ENCODE assay signal across 8 mouse cellular contexts in the genomic region with DNA sequence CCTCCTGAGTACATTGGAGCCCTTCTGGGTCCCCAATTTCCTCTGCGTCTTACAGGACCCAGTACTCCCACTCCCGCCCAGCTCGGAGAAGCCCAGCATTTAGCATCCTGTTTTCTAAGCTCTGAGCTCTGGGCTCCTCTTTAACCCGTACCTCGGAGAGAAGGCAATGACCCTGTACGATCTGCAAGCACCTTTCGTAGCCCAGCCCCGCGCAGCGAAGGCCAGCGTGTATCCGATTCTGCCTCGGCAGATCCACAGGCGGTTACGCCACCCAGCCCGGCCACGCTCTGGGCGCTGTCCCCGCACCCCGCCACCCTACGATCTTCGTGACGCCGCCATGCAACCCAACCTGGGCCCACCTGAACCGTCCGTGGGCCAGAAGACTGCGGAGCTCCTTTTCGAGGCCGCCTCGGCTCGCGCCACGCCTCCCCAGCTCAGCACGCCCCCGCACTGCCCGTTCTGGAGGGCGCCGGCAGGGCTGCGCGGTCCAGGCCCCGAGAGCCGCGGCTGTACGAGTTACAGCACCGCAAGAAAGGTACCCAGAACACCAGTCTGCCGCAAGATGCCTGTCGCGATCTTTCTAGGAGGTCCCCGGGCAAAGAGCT. TPM values are rescaled to one million over a fixed set of nuclear protein-coding genes. Genes with fewer than 3 reads are reported as not detected.
DNase-seq lines count a peak whose midpoint lies in the region; ATAC-seq lines count a peak whose summit lies in the region.

A gene (plus strand): TSS at position 482 of the 605 bp plus-strand sequence.

- 0 out of 2 replicates have a peak, but pooled peaks cover 3% of the 10 kb centered on the region for H3K27me3 ChIP-seq in midbrain, embryonic 13.5 days

- WGBS in midbrain, embryonic 13.5 days, result under 1% methylated on average over 49 of the region's 49 CpGs

- H3K4me2 ChIP-seq in midbrain, embryonic 13.5 days (replicated peaks), result peak within 1 kb of the TSS; percentile 87

- peaks cover 29% of the 10 kb centered on the region for H3K4me1 ChIP-seq in midbrain, embryonic 13.5 days (replicated peaks)

- no peaks in the 10 kb centered on the region for H3K9me3 ChIP-seq in midbrain, embryonic 13.5 days

- peak; percentile 85 for ATAC-seq in midbrain, embryonic 13.5 days
- no peak for ATAC-seq in erythroid progenitor cell, adult 5-6 weeks (replicated peaks; ENCODE audit: low FRiP score, poor library complexity, severe bottlenecking)

- peak within 1 kb of the TSS; percentile 91 for H3K9ac ChIP-seq in midbrain, embryonic 13.5 days (replicated peaks)

- peak within 1 kb of the TSS; percentile 75 for H3K4me3 ChIP-seq in midbrain, embryonic 13.5 days (replicated peaks)

- peak within 1 kb of the TSS; percentile 91 for H3K27ac ChIP-seq in midbrain, embryonic 13.5 days

- peaks cover 25% of the 10 kb centered on the region for H3K36me3 ChIP-seq in midbrain, embryonic 13.5 days

- no peak for DNase-seq in layer of hippocampus, adult 8-10 months (ENCODE audit: low spot score in 2 of 2)
- no peak for DNase-seq in layer of hippocampus, adult 11-12 months (ENCODE audit: low spot score)
- DNase-seq in adrenal gland, postnatal 36 days, result no peak
- no peak for DNase-seq in gonadal fat pad, adult 2 months (ENCODE audit: low read depth)
- DNase-seq in layer of hippocampus, postnatal 10 days (ENCODE audit: low spot score in 2 of 2), result no peak
- no peak for DNase-seq in right cerebral cortex, postnatal 10 days (ENCODE audit: low spot score in 2 of 2)

RNA-seq across cellular contexts. Expression of the gene that starts here (rescaled TPM):
- total RNA-seq in layer of hippocampus, adult 8-10 months (2022), result 10 to 100 TPM; 81.0 to 88.0 (median 82.8) TPM
- 100 to 1,000 TPM in 1 of 2 experiments, 10 to 100 TPM in 1; 99.5 to 113 TPM for total RNA-seq in adrenal gland, postnatal 36 days (2021)
- 100 and 114 TPM in 2 replicates for polyA plus RNA-seq in gonadal fat pad, adult 2 months (2012; rRNA removed)
- total RNA-seq in layer of hippocampus, postnatal 10 days (2021), result 10 to 100 TPM; 85.9 to 97.3 TPM
- 205 and 225 TPM in 2 replicates for polyA plus RNA-seq in midbrain, embryonic 13.5 days (2015; fragmentation: Nextera tagmentation; extraction: Ambion mirVana)
- 1.7 TPM in 1 of 2 replicates, not detected in the other for total RNA-seq in erythroid progenitor cell, adult 5-6 weeks (2015; ENCODE audit: low replicate concordance)
- total RNA-seq in erythroid progenitor cell, adult 5-6 weeks (2017; ENCODE audit: low replicate concordance), result 3.0 and 3.1 TPM in 2 replicates

Comparison
In these comparisons a context has a peak if more than half of its experiments do, and no peak if none do; other contexts are left out.
1. RNA of the gene that starts here (total RNA-seq): 99.5 to 113 TPM in adrenal gland, postnatal 36 days, 85.9 to 97.3 TPM in layer of hippocampus, postnatal 10 days and 81.0 to 88.0 TPM in layer of hippocampus, adult 8-10 months; 1.7 to 3.1 TPM in erythroid progenitor cell, adult 5-6 weeks; every median in the first group is over 10 times any median in the second.